Mouse (Mus musculus) spleen, adult 2 months (tissue): ENCODE data around the gene 4933424G06Rik. TPM values are rescaled to one million over a fixed set of nuclear protein-coding genes. Genes with fewer than 3 reads are reported as not detected.

Experiments used
- DNase-seq, 2 experiments: peaks; one replicate each; pipeline versions ENCODE4 v3.0.0 to v3.0.0-alpha.2; 2012 to 2021; ENCODE audit warnings: low spot score in 2 of 2, low read depth in 1 of 2
- H3K27ac ChIP-seq: fragments of 200-500 bp; 2 replicates; pipeline ENCODE4 v1.5.1; 2012; ENCODE audit warnings: low read length, inconsistent platforms; ENCODE audit not compliant: insufficient read depth
- H3K27me3 ChIP-seq: fragments of 200-500 bp; 2 replicates; pipeline ENCODE4 v1.6.1; 2012; ENCODE audit warnings: mild to moderate bottlenecking, moderate library complexity, low read length, inconsistent platforms; ENCODE audit not compliant: control insufficient read depth, insufficient read depth
- H3K36me3 ChIP-seq: fragments of 200-500 bp; 2 replicates; pipeline ENCODE4 v1.6.1; 2012; ENCODE audit warnings: mild to moderate bottlenecking, low read length, inconsistent platforms; ENCODE audit not compliant: control insufficient read depth, insufficient read depth
- H3K4me1 ChIP-seq: fragments of 200-500 bp; 2 replicates; pipeline ENCODE4 v1.6.1; 2011; ENCODE audit warnings: inconsistent platforms; ENCODE audit not compliant: control insufficient read depth, insufficient read depth, insufficient read length
- H3K4me3 ChIP-seq: fragments of 200-500 bp; 2 replicates; pipeline ENCODE4 v1.5.1; 2011; ENCODE audit warnings: mild to moderate bottlenecking, inconsistent platforms; ENCODE audit not compliant: insufficient read depth, insufficient read length; ENCODE audit errors: extremely low read depth
- CTCF ChIP-seq: fragments of 200-500 bp; IDR thresholded peaks from 2 replicates; pipeline ENCODE4 v1.5.1; 2011; ENCODE audit warnings: mild to moderate bottlenecking, inconsistent platforms; ENCODE audit not compliant: insufficient read depth, insufficient read length, insufficient replicate concordance; ENCODE audit errors: extremely low read depth
- POLR2A ChIP-seq: fragments of 200-500 bp; IDR thresholded peaks from 2 replicates; pipeline ENCODE4 v1.6.1; 2011; ENCODE audit warnings: low read depth, low read length, inconsistent platforms
- WGBS: fragments of 180-500 bp; shearing (Covaris S2); methylation state at CpG from one replicate; pipeline ENCODE4 v1.1.7; 2018; 5-methylcytosine and 5-hydroxymethylcytosine counted together
- polyA plus RNA-seq: library from polyadenylated mRNA; depleted of rRNA; stranded (reverse); fragments of >200 nt; gene quantifications from 2 replicates; pipeline ENCODE4 v1.2.3, GENCODE M21; 2012

Gene 4933424G06Rik
- polyA plus RNA-seq, 1 experiment = not detected

- H3K4me1 ChIP-seq = peaks cover 26% of the 10 kb centered on the region
- H3K27ac ChIP-seq = no peak overlapping the region
- no peaks in the 10 kb centered on the region for H3K36me3 ChIP-seq
- H3K4me3 ChIP-seq = no peak overlapping the region
- H3K27me3 ChIP-seq = no peaks in the 10 kb centered on the region
- TF ChIP-seq POLR2A = no peak
- TF ChIP-seq CTCF = no peak
- no peak for DNase-seq
- WGBS = 82% methylated on average over 5 of the region's 5 CpGs
Measured at GRCm38 (mm10) chr1:36768786-36769185, 58.8 kb downstream of the 4933424G06Rik start.

DNA sequence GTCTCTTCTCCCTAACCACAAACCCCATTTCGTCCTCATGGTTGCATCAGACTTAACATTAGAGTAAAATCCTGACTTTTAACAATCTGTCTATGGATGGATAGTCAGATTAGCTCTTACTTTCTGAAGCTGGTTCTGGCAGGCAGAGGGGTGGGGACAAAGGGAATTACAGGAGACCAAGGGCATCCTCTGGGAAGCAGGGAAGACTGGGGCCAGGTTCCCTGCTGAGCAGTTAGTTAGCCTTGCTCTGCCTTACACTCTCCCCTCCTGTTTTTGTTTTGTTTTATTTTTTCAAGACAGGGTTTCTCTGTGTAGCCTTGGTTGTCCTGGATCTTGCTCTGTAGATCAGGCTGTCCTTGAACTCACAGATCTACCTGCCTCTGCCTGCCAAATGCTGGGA, 60.0 kb downstream of the 4933424G06Rik start:
- H3K27ac ChIP-seq = no peak overlapping the region
- H3K4me1 ChIP-seq = peaks cover 21% of the 10 kb centered on the region
- DNase-seq = no peak
- H3K36me3 ChIP-seq = no peaks in the 10 kb centered on the region
- no peak overlapping the region for H3K4me3 ChIP-seq
- H3K27me3 ChIP-seq = no peaks in the 10 kb centered on the region
- WGBS = 84% methylated on average over 1 of the region's 1 CpGs
- TF ChIP-seq CTCF (no peak), POLR2A (no peak)

- no peak for DNase-seq
- Histone ChIP-seq H3K27me3 (no peaks in the 10 kb centered on the region), H3K4me3 (no peak overlapping the region), H3K4me1 (peaks cover 10% of the 10 kb centered on the region), H3K27ac (no peak overlapping the region), H3K36me3 (no peaks in the 10 kb centered on the region)
- TF ChIP-seq POLR2A (no peak), CTCF (no peak)
- WGBS = 75% methylated on average over 27 of the region's 27 CpGs
Measured at GRCm38 (mm10) chr1:36770998-36771397, 61.0 kb downstream of the 4933424G06Rik start.

GRCm38 (mm10) chr1:36772198-36772934, 62.4 kb downstream of the 4933424G06Rik start:
- H3K27ac ChIP-seq = no peak overlapping the region
- TF ChIP-seq POLR2A = no peak
- no peak for TF ChIP-seq CTCF
- no peak for DNase-seq
- no peak overlapping the region for H3K4me3 ChIP-seq
- peaks cover 2% of the 10 kb centered on the region for H3K4me1 ChIP-seq
- no peaks in the 10 kb centered on the region for H3K36me3 ChIP-seq
- H3K27me3 ChIP-seq = no peaks in the 10 kb centered on the region
- 88% methylated on average over 9 of the region's 9 CpGs for WGBS

DNA sequence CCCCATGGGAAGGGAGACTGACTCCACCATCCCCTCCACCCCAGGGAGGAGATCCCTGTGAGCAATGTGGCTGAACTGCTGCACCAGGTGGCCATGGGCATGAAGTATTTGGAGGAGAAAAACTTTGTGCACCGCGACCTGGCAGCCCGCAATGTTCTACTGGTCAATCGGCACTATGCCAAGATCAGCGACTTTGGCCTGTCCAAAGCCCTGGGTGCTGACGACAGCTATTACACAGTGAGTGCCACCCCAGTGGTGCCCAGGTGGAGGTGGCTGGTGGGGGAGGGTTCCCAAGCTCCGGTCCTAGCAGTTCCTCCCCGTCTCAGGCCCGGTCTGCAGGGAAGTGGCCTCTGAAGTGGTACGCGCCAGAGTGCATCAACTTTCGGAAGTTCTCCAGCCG, 70.8 kb downstream of the 4933424G06Rik start:
- WGBS = 90% methylated on average over 13 of the region's 13 CpGs
- Histone ChIP-seq H3K4me1 (no peaks in the 10 kb centered on the region), H3K27me3 (no peaks in the 10 kb centered on the region), H3K36me3 (0 out of 2 replicates have a peak, but pooled peaks cover 1% of the 10 kb centered on the region), H3K4me3 (no peak overlapping the region), H3K27ac (no peak overlapping the region)
- no peak for DNase-seq
- TF ChIP-seq CTCF (no peak), POLR2A (no peak)

DNA sequence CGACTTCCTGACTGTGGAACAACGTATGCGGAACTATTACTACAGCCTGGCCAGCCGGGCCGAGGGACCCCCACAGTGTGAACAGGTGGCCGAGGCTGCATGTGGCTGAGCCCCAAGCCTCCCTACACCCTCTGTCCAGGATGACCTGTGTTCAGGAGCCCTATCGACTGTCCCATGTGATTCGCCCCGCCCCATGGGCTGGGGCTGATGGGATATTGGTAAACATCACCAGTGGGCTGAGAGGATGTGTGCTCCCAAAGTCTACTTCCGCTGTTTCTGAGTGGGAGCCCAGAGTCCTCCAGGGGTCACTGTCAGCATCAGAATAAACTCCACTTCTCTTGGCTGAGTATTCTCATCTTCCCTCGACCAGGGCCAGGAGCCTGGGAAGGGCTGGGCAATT, 72.5 kb downstream of the 4933424G06Rik start:
- no peak overlapping the region for H3K27ac ChIP-seq

More for the DNA sequence above, 72.5 kb downstream of the 4933424G06Rik start:
- Histone ChIP-seq H3K27me3 (no peaks in the 10 kb centered on the region), H3K4me3 (no peak overlapping the region), H3K4me1 (no peaks in the 10 kb centered on the region), H3K36me3 (0 out of 2 replicates have a peak, but pooled peaks cover 1% of the 10 kb centered on the region)
- WGBS = 86% methylated on average over 11 of the region's 11 CpGs
- TF ChIP-seq POLR2A (no peak), CTCF (no peak)
- no peak for DNase-seq
